Mouse (Mus musculus): ENCODE measurements at regions not wholly inside any gene's neighbourhood (a gene's known extent, or its start where the extent isn't known, plus 50 kb on each side); places are given as distances from the start of the nearest gene placed in this dataset.

- TF ChIP-seq CTCF (IDR thresholded peaks at IDR 0.05; ENCODE audit: extremely low read depth, insufficient read length, insufficient replicate concordance, low read depth, low read length) (no peak), POLR2A (IDR thresholded peaks at IDR 0.05; ENCODE audit: low read depth, low read length) (no peak)
Observed at GRCm38 (mm10) chr2:137262911-137263310, 146.5 kb upstream of the Jag1 start.
